Mouse (Mus musculus) heart, adult 11 months (tissue): Measurements from ENCODE around the gene Gm49325.

Experiments used
- DNase-seq: peaks from one replicate; pipeline ENCODE4 v3.0.0; 2022

The Gm49325 gene

DNA sequence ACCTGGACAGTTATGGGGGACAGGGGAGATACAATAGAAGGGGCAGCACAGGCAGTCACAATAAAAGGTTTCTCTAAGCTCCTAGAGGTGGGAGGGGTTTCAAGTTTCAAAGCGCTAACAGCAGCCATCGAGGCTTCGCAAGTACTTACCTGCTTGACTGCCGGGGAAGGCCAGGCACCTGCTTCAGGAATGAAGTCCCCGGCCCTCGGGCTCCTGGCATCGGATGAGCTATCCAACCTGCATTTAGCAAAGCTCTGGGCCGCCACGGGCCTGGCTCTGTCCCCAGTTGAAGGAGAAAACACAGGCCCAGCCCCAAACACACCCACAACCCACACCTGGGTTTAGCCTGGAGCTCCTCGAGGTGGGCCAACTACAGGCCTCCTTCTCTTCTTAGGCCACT, 81.0 kb downstream of the Gm49325 start:
- DNase-seq: no peak

DNA sequence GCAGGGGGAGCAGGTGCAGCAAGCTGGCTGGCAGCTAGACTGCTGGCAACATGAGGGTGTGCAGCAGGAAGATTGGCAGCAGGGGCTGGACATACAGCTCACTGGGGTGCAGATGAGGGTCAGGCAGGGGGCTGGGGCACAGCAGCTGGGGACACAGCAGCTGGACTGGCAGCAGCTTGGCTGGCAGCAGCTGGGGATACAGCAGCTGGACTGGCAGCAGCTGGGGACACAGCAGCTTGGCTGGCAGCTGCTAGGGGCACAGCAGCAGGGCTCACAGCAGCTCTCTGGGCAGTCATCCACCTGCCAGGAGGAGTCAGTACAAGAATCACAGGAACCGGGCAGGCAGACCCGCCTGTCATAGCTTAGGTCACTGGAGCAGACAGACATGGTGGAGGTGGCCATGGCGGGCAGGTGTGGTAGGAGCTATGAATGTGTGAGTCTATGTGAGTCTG, 84.4 kb downstream of the Gm49325 start, which contains the start of gene Gm19402:
Gene Gm19402, minus strand, starts transcription at position 402 of the 452 bp plus-strand sequence.
- peak; percentile 52 for DNase-seq
